Mouse (Mus musculus) Patski (cell line): Measurements from ENCODE around the gene Olfr156. TPM values are rescaled to one million over a fixed set of nuclear protein-coding genes. Genes with fewer than 3 reads are reported as not detected.

Experiments used
- ATAC-seq: fragments of 100-300 bp; one replicate; pipeline ENCODE4 v1.8.0; 2021
- CTCF ChIA-PET: fragments of 350-600 bp; sonication (Branson Sonifier 250); formaldehyde crosslinking; loops from one replicate; lab custom pipeline; 2022; ENCODE audit warnings: inconsistent platforms; lab: Charles Lee
- POLR2A ChIA-PET: fragments of 350-600 bp; sonication (Branson Sonifier 250); formaldehyde crosslinking; loops from one replicate; lab custom pipeline; 2022; ENCODE audit warnings: antibody characterized with exemption, inconsistent platforms; lab: Charles Lee
- DNase-seq: peaks from one replicate; pipeline ENCODE4 v3.0.0-alpha.2; 2011; ENCODE audit warnings: low read depth, low spot score
- H3K27me3 ChIP-seq: fragments of 371-371 bp; one replicate; pipeline ENCODE4 v1.5.1; 2021
- CTCF ChIP-seq: fragments of 100-300 bp; IDR thresholded peaks from one replicate; pipeline ENCODE4 v1.5.1; 2021
- in situ Hi-C: fragments of 300-500 bp; cut with MboI; formaldehyde crosslinking; loops from 3 replicates; pipeline ENCODE4 v1.11.1; 2018; ENCODE audit warnings: low pct_unique_long_range_greater_than_20kb, mixed read lengths
- polyA plus RNA-seq: library from polyadenylated mRNA; unstranded; gene quantifications from one replicate; pipeline ENCODE4 v1.2.3, GENCODE M21; 2021

The Olfr156 gene
- not detected for polyA plus RNA-seq

GRCm38 (mm10) chr4:43823845-43824337, at the start of gene Olfr156:
Gene Olfr156 (minus strand): TSS chr4:43823895.
- in situ Hi-C loops, result no loop called here
- no peak for DNase-seq
- TF ChIP-seq CTCF, result no peak
- ChIA-PET CTCF (no interaction called here), POLR2A (no interaction called here)
- H3K27me3 ChIP-seq, result peaks cover 2% of the 10 kb centered on the region
- ATAC-seq, result no peak

GRCm38 (mm10) chr4:43869821-43870220, 46.1 kb upstream of the Olfr156 start:
- no peaks in the 10 kb centered on the region for H3K27me3 ChIP-seq
- no peak for TF ChIP-seq CTCF
- in situ Hi-C loops, result loop anchor here (5.0 kb wide), 2 partner anchors 98 to 123 kb away; partner anchors contain the start of gene Olfr159
- ChIA-PET POLR2A (no interaction called here), CTCF (no interaction called here)
- ATAC-seq, result no peak
- DNase-seq, result no peak

DNA sequence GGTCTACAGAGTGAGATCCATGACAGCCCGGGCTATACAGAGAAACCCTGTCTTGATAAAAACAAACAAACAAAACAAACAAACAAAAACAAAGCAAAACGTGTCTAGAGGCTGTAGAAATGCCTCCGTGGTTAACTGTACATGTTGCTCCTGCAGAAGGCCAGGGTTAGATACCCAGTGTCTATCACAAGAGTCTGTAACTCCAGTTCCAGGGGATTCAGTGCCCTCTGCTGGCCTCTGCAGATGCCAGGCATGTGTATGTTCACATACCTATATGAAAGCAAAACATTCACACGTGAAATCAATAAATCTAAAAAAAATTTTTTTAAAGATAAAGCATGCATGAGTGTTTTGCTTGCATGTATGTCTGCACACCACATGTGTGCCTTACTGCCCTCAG, 39.6 kb upstream of the Olfr156 start:
- no peaks in the 10 kb centered on the region for H3K27me3 ChIP-seq
- in situ Hi-C loops, result no loop called here
- CTCF ChIA-PET, result interaction anchor here (1.8 kb wide), 1 partner anchor 100 kb away, joined by 7 read pairs; no protein-coding TSS in a partner anchor
- no peak for DNase-seq
- TF ChIP-seq CTCF, result no peak
- ATAC-seq, result no peak
- POLR2A ChIA-PET, result no interaction called here

GRCm38 (mm10) chr4:43860744-43861519, 37.2 kb upstream of the Olfr156 start:
- in situ Hi-C loops, result no loop called here
- ATAC-seq (no peak), DNase-seq (no peak)
- TF ChIP-seq CTCF, result peak; percentile 81
- ChIA-PET CTCF (interaction anchor here (1.6 kb wide), 1 partner anchor 235 kb away, joined by 3 read pairs; no protein-coding TSS in a partner anchor), POLR2A (interaction anchor here (0.5 kb wide), 1 partner anchor 371 kb away, joined by 3 read pairs; no protein-coding TSS in a partner anchor)
- peaks cover 5% of the 10 kb centered on the region for H3K27me3 ChIP-seq

GRCm38 (mm10) chr4:43859886-43860285, 36.2 kb upstream of the Olfr156 start:
- CTCF ChIA-PET, result interaction anchor here (1.6 kb wide), 1 partner anchor 234 kb away, joined by 3 read pairs; no protein-coding TSS in a partner anchor
- ATAC-seq, result no peak
- DNase-seq, result no peak
- in situ Hi-C loops, result no loop called here
- POLR2A ChIA-PET, result no interaction called here
- no peak for TF ChIP-seq CTCF
- peaks cover 5% of the 10 kb centered on the region for H3K27me3 ChIP-seq

DNA sequence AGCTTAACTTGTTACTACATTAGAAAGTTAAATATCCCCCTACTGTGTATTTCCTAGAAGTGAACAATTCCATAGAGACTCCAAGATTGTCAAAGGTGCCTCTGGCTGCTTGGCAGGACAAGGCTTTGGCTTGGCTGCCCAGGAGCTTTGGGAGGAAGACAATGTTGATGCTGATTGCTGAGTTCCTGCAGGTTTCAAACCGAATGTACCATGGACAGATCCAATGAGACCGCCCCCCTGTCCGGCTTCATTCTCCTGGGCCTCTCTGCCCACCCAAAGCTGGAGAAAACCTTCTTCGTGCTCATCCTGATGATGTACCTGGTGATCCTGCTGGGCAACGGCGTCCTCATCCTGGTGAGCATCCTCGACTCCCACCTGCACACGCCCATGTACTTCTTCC, 30.4 kb upstream of the Olfr156 start:
- no peak for ATAC-seq
- ChIA-PET CTCF (no interaction called here), POLR2A (no interaction called here)
- TF ChIP-seq CTCF, result no peak
- no peak for DNase-seq
- peaks cover 5% of the 10 kb centered on the region for H3K27me3 ChIP-seq
- in situ Hi-C loops, result no loop called here

- ChIA-PET POLR2A (no interaction called here), CTCF (interaction anchor here (0.9 kb wide), 1 partner anchor 14 kb away, joined by 3 read pairs; no protein-coding TSS in a partner anchor)
- no peak for TF ChIP-seq CTCF
- no peak for DNase-seq
- in situ Hi-C loops, result no loop called here
- peaks cover 3% of the 10 kb centered on the region for H3K27me3 ChIP-seq
- no peak for ATAC-seq
Measured at GRCm38 (mm10) chr4:43851265-43851664, 27.6 kb upstream of the Olfr156 start, which contains the start of gene Olfr155. Gene Olfr155 (plus strand): TSS chr4:43851565.

- CTCF ChIA-PET, result no interaction called here
- no peak for DNase-seq
- ATAC-seq, result no peak
- H3K27me3 ChIP-seq, result no peaks in the 10 kb centered on the region
- POLR2A ChIA-PET, result no interaction called here
- in situ Hi-C loops, result no loop called here
- no peak for TF ChIP-seq CTCF
Measured at GRCm38 (mm10) chr4:43840101-43840500, 16.4 kb upstream of the Olfr156 start, which contains the start of gene Olfr157. Gene Olfr157 (minus strand): TSS chr4:43840201.

DNA sequence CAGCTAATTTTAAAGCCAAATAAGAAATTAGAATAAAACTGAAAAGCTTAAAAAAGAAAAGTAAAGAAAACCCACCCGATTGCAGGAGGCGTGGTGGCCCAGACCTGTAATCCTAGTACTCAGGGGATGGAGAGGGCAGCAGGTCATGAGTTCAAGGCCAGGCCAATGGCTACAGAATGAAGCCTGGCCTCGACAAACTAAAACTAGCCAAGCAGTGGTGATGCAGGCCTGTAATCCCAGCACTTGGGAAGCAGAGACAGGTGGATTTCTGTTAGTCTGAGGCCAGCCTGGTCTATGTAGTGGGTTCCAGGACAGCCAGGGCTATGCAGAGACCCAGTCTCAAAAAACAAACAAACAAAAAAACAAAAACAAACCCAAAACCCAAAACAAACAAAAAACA, 14.6 kb upstream of the Olfr156 start:
- no peak for ATAC-seq
- POLR2A ChIA-PET, result no interaction called here
- in situ Hi-C loops, result no loop called here

DNA sequence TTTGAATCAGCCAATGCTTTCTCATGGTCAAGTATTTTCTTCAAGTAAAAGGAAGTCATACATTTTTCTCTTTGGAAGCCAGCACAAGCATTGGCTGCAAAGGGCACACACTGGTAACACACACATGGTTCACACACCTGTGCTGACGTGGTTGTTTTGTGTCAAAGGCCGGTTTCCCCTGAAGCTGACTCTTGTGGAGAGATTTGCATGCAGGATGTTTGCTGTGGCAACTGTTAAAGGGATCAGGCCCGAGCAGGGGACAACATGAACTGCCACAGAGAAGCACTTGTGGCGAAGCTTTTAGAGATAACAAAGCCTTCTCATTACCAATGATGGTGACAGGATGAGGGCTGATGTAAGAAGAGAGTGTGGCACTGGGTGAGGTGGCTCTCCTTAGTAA, 11.1 kb upstream of the Olfr156 start:
- ATAC-seq (no peak), DNase-seq (no peak)
- H3K27me3 ChIP-seq, result no peaks in the 10 kb centered on the region
- no peak for TF ChIP-seq CTCF
- CTCF ChIA-PET, result interaction anchor here (1.6 kb wide), 1 partner anchor 71 kb away, joined by 4 read pairs; no protein-coding TSS in a partner anchor
- in situ Hi-C loops, result no loop called here
- POLR2A ChIA-PET, result no interaction called here

More for the DNA sequence above, 14.6 kb upstream of the Olfr156 start:
- H3K27me3 ChIP-seq, result no peaks in the 10 kb centered on the region
- TF ChIP-seq CTCF, result no peak
- CTCF ChIA-PET, result interaction anchor here (1.3 kb wide), 1 partner anchor 13 kb away, joined by 3 read pairs; the partner anchor contains the start of gene Olfr155
- DNase-seq, result no peak

DNA sequence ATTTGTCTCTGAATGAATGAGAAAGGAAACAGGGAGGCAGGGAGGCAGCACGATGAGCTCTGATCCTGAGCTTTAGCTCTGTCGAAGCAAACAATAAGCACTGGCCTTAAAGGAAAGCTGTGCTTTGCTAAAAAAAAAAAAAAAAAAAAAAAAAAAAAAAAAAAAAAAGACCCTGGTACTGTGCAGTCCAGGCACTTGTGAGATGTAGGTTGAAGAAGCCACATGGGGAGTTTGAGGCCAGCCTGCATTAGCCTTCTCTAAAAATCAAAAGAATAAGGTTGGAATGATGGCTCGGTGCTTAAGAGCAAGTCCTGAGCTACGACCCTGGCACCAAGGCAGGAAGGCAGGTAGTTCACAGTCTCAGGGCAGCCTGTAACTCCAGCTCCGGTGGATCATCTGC, 10.1 kb upstream of the Olfr156 start:
- DNase-seq (no peak), ATAC-seq (no peak)
- ChIA-PET CTCF (interaction anchor here (1.2 kb wide), 1 partner anchor 204 kb away, joined by 3 read pairs; no protein-coding TSS in a partner anchor), POLR2A (interaction anchor here (0.7 kb wide), 1 partner anchor 15 kb away, joined by 6 read pairs; no protein-coding TSS in a partner anchor)
- in situ Hi-C loops, result no loop called here
- TF ChIP-seq CTCF, result no peak
- no peaks in the 10 kb centered on the region for H3K27me3 ChIP-seq
